Mouse (Mus musculus) T-helper 1 cell (primary cell): Measurements from ENCODE around the gene Lgals4.

Experiments used
- in situ Hi-C: fragments of 300-600 bp; cut with MboI, MseI; formaldehyde crosslinking; loops from one replicate; pipeline ENCODE4 v1.15.1; 2025; ENCODE audit warnings: high pct_unique_total_duplicates

Lgals4 gene

GRCm38 (mm10) chr7:28833723-28834347 is at the start of gene Lgals4:
TSS of gene Lgals4 (plus strand) at chr7:28833854.
- in situ Hi-C loops, result no loop called here

GRCm38 (mm10) chr7:28785161-28785560 is 48.5 kb upstream of the Lgals4 start:
- in situ Hi-C loops, result no loop called here

GRCm38 (mm10) chr7:28787884-28788283 is 45.8 kb upstream of the Lgals4 start:
- in situ Hi-C loops, result no loop called here

DNA sequence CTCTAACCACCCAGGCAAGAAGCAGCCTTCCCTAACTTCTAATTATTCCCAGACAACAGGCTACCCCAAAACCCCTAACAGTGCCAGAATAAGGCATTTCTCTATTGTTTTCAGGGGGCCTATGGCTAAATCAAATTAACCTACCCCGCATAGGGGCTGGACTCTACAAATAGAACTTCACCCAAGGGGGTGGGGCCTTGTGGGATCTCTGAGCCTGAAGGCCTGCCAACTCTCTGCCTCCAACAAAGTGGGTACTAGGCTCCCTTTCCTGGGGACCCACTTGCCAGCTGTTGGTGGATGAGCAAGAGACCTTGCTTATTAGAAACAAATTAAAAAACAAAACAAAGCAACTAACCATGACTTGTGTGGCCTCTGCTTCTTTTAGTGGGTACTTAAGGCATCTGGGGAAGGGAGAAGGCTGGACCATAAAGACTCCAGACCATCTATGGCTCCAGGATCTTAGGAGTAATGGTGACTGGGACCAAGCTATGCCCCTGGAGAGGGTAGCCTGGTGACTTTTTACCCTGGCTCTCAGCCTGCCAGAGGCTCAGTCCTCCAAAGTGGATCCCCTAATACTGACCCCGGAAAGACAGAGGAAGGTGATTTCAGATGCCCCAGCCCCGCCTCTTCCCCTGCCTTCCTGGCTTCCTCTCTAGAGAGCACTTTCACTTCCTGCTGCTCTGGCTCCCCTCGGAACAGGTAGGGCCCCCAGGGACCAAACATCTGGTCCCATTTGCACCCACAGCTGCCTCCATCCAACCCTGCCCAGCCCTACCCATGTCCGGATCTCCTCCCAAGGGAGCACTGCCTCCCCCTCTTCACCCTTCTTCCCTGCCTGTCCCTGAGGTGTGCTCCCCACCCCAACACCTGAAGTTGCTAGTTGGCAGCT is 45.1 kb upstream of the Lgals4 start, which contains the start of gene Rinl:
Gene Rinl (plus strand): TSS at position 663 of the 889 bp plus-strand sequence.
- in situ Hi-C loops, result no loop called here

- in situ Hi-C loops, result no loop called here
Observed at GRCm38 (mm10) chr7:28789235-28789634, 44.4 kb upstream of the Lgals4 start.

GRCm38 (mm10) chr7:28790066-28790806 is 43.4 kb upstream of the Lgals4 start:
- in situ Hi-C loops, result loop anchor here (10.0 kb wide), 1 partner anchor 75 kb away; the partner anchor contains the start of gene Lgals7

- in situ Hi-C loops, result loop anchor here (10.0 kb wide), 1 partner anchor 73 kb away; the partner anchor contains the start of gene Lgals7
Observed at GRCm38 (mm10) chr7:28791706-28792105, 41.9 kb upstream of the Lgals4 start.

DNA sequence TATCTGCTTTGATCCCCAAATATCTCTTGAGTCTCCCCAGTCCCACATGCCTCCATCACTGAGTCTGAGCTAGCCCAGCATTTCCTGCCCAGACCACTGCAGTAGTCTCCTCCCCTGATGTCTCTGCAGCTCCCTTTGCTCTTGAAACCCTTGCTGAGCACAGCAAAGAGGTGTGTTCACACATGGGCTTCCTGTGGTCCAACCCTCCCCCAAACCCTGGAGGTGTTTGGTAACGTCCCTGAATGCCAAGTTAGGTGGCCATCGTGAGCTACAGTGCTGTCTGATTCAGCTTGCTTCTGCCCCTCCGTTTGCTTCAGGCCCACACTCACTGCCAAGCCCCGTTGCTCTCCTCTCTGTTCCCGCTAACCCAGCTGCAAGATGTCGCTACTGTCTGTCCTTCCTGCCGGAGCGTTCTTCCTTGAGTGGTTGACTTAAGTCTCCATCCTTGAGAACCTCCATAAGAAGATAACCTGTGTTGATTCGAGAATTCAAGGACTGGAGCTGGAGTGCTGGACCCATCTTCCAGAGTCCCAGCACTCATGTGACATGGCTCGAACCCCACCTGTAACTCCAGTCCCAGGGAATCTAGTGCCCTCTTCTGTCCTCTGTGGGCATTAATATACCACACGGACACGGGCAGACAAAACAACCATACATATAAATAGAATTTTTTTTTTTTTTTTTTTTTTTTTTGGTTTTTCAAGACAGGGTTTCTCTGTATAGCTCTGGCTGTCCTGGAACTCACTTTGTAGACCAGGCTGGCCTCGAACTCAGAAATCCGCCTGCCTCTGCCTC is 41.1 kb upstream of the Lgals4 start:
- in situ Hi-C loops, result loop anchor here (10.0 kb wide), 1 partner anchor 72 kb away; the partner anchor contains the start of gene Lgals7

- in situ Hi-C loops, result loop anchor here (10.0 kb wide), 1 partner anchor 71 kb away; the partner anchor contains the start of gene Lgals7
Observed at GRCm38 (mm10) chr7:28793834-28794233, 39.8 kb upstream of the Lgals4 start.

DNA sequence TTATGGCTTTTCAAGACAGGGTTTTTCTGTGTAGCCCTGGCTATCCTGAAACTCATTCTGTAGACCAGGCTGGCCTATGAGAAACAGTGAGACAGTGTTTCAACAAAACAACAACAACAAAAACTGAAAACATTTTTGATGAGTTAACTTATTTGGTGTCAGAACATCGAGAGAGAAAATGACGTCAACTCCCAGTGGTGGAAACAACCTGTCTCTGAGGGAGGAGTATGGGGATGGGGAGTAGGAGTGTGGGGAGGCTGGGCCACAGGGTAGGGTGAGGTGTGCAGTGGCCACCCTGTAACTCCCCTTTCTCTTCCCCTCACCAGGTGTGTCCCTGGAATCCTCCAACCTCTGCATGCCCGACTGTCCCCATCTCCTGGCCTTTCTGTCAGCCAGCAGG is 39.2 kb upstream of the Lgals4 start:
- in situ Hi-C loops, result loop anchor here (10.0 kb wide), 1 partner anchor 70 kb away; the partner anchor contains the start of gene Lgals7

DNA sequence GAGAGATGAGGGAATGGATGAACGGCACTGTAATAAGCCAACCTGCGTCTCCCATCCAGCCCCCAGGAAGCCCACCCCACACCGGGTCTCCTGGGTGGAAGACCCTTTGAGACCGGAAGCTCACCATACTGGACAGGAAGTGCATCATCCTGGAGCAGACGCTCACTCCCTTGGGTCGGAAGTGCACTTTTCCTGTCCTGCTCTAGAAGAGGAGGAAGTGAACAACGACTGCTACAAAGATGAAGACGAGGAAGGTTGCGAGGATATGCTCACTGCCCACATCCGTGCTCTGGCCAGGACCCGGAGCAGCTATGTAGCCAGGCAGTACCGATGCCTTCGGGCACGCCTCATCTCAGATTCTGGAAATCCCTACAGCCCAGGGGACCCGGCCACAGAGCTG is 37.8 kb upstream of the Lgals4 start:
- in situ Hi-C loops, result loop anchor here (10.0 kb wide), 1 partner anchor 69 kb away; the partner anchor contains the start of gene Lgals7

GRCm38 (mm10) chr7:28796562-28796975 is 37.1 kb upstream of the Lgals4 start:
- in situ Hi-C loops, result loop anchor here (10.0 kb wide), 1 partner anchor 68 kb away; the partner anchor contains the start of gene Lgals7

- in situ Hi-C loops, result loop anchor here (10.0 kb wide), 1 partner anchor 65 kb away; the partner anchor contains the start of gene Lgals7
Observed at GRCm38 (mm10) chr7:28799994-28800393, 33.7 kb upstream of the Lgals4 start.

DNA sequence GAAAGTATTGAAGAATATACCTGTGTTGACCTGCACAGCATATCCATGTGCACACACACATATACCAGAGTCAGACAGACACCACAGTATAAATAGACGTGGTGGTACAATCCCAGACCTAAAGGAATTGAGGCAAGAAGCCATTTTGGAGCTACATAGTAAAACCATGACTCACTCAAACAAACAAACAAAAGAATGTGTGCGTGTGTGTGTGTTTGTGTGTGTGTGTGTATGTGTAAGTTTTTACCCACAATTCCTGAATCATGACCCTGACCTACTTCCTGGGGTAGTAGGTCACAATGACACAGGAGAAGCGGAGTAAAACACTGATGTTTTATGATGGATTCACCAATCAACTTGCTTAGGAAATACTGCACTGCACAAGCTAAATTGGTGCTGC is 32.2 kb upstream of the Lgals4 start:
- in situ Hi-C loops, result no loop called here

DNA sequence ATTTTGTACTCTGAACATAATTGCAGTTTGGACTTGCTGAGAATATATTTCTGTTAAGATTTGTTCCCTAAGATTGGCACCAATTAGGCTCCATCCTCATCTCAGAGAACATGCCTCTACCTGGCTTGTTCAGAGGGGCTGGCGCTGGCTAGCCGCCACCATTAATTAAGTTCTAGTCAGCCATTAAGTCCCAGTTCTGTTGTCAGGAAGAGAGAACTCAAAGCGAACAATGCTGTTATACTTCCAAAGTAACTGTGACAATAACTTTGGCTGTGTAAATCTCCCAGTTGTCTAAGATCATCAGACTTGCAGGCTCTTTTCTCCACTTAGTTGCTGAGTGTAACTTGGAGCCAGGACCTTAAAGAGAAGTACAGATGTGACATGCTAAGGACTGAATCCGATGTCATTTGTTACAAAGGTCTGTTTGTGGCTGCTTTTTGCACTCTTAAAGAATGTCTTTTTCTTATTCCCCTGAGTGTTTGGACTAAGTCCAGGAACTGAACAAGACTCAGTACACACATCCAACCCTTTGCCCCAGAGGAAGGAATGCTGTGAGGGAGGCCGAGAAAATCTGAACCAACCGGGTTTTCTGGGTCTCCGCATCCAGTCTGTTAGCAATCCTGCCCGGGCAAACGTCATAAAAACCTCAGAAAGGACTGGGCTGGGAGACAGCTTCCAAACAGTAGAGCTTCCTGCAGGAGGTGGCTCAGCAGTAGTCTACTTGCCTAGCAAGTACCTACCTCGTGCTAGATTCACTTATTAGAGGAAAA is 31.6 kb upstream of the Lgals4 start:
- in situ Hi-C loops, result no loop called here

DNA sequence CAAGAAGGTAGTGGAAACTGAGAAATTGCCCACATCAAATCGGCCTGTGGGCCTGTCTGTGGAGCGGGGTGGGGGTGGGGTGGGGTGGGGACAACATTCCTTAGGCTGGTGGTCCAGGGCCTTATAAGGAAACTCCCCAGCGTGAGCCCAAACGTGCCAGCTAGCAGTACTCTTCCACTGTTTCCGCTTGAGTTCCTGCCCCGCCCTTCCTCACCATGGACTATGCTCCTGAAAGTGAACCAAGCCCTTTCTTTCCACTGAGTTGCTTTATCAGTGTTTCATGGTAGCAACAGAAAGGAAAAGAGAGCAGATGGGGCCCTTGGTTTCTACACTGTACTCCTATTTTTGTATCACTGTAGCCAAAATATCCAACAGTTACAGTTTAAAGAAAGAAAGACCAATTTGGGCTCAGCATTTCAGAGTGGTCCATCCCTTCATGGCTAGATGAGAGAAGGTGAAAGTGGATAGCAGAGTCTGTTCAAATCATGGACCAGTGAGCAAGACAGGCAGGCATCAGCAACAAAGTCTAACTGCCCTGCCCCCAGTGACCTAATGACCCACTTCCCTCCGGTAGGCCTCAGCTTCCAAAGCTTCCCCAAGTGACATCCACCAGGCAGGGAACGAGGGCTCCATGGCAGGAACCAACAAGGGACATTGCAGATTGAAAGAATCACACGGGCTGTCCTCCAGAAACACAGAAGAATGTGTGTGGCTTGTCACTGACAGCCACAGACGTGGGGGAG is 30.6 kb upstream of the Lgals4 start:
- in situ Hi-C loops, result no loop called here

DNA sequence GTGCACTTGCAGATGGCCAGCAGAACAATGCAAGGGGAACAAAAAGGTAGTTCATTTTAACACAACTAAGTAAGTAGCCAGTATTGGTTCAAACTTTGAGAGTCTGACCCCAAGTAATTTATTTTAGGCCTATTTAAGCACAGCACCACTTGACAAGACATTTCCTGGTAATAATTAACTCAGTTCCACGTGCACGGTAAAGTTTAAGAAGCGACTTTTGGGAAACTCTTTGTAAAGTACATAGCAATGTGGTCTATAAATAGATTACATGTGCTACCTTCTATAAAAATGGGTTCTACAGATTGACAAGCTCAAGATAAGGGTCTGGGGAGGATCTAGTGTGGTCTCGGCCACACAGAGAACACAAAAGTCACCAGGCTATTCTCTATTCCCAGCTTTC is 29.9 kb upstream of the Lgals4 start:
- in situ Hi-C loops, result no loop called here

DNA sequence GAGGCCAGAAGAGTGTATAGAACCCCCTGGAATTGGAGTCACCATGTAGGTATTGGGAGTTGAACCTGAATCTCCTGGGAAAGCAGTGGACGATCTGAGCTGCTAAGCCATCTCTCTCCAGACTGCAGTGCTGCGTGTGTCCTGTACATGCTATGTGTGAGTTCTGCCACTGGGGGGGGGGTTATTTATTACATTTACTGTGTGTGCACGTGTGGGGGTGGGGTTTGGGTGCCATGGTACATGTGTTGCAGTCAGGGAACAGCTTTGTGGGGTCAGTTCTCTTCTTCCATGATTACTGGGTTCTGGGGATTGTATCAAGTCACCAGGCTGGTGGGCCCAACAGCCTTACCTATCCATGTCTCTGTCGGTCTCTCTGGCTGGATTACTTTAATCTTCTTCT is 26.8 kb upstream of the Lgals4 start:
- in situ Hi-C loops, result no loop called here

DNA sequence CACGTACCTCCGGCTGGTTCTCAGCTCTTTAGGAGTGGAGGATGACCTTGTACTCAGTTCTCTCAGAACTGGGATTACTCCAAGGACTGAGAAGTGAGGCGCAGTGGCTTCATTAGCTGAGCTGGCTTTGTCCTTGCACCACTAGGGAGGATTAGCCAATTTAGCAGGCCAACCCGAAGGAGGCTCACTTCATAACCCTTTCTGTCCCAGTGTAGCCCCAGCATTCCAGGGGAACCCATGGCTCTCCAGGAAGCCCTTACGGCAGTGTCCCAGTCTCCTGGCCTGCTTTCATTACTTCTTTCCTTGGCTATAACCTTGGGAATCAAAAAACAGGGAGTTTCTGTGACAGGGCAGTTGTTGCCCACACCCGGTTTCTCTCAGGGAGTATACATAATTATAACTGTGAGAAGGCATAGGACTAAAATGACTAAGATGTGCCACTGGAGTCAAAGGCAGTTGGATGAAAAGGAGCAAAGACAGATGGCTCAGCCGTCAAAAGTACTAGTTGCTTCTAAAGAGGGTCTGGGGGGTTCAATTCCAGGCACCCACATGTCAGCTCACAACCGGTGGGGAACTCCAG is 25.9 kb upstream of the Lgals4 start:
- in situ Hi-C loops, result no loop called here
